Mouse (Mus musculus) heart, postnatal 4 days (tissue): Measurements from ENCODE around the gene Uchl3. TPM values are rescaled to one million over a fixed set of nuclear protein-coding genes. Genes with fewer than 3 reads are reported as not detected.

Experiments used
- DNase-seq: peaks from one replicate; pipeline ENCODE4 v3.0.0; 2021
- total RNA-seq, 2 experiments: library from RNA; stranded (reverse); gene quantifications; 2 replicates each; pipeline ENCODE4 v1.2.3; 2021

Uchl3 gene
- total RNA-seq, 2 experiments from 2014 or later: 33.9 to 35.3 TPM

GRCm38 (mm10) chr14:101668626-101669025 lies 14.9 kb downstream of the Uchl3 start:
- no peak for DNase-seq

DNA sequence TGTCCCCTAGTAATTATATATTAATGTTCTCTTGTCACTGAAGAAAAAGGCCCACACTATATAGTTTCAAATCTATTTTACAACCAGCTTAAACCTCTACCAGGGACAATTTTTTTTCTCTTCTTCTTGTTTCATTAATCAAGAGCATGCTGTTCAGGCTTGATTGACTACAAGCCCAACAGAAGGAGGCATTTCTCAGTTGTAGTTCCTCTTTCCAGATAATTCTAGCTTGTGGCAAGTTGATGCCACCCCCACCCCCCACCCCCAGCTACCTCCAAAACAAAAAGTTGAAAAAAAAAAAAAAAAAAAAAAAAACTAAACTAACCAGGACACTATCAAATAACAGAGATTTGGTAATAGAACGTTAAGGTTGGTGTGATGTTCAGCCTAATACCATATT lies 18.5 kb downstream of the Uchl3 start:
- no peak for DNase-seq

GRCm38 (mm10) chr14:101687696-101688095 lies 33.9 kb downstream of the Uchl3 start:
- DNase-seq: no peak

DNA sequence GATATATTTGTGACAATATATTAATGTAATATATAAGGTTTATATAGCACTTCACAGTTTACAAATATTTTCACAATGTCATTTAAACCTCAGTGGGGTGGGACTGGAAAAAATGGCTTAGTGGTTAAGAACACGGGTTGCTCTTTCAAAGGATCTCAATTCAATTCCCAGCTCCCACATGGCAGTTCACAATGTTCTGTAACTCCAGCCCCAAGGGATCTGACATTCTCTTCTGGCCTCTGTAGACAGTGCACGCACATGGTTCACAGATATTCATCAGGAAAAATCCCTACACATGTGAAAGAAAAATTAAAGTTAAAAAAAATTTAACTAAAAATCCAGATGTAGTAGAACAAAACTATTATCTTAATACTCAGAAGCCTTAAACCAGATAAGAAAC lies 34.6 kb downstream of the Uchl3 start:
- no peak for DNase-seq

- DNase-seq: no peak
Measured at GRCm38 (mm10) chr14:101704479-101704878, 50.7 kb downstream of the Uchl3 start.

- DNase-seq: no peak
Measured at GRCm38 (mm10) chr14:101707088-101707487, 53.3 kb downstream of the Uchl3 start.

DNA sequence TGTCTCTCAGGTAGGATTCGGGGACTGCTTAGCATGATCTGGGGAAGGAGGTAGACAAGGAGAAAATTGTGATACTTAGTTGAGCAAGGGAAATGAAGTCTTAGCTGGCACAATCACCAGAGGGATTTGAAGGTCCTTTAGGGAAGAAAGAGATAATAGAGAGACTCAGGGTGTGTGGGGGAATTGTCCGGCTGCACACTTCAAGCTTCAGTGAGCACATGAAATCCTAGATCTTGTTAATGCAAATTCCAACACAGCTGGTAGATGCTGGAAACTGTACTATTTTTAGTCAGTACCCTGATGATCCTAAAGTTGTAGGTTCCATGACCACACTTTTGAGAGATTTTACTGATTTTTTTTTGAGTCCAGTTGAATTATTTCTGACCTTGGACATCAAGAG lies 60.6 kb downstream of the Uchl3 start:
- no peak for DNase-seq

- peak; percentile 72 for DNase-seq
Measured at GRCm38 (mm10) chr14:101729237-101729971, 75.6 kb downstream of the Uchl3 start, which contains the start of the genes Gm9922 and Lmo7. TSS of gene Gm9922 (minus strand) at chr14:101729814. TSS of gene Lmo7 (plus strand) at chr14:101729957.

DNA sequence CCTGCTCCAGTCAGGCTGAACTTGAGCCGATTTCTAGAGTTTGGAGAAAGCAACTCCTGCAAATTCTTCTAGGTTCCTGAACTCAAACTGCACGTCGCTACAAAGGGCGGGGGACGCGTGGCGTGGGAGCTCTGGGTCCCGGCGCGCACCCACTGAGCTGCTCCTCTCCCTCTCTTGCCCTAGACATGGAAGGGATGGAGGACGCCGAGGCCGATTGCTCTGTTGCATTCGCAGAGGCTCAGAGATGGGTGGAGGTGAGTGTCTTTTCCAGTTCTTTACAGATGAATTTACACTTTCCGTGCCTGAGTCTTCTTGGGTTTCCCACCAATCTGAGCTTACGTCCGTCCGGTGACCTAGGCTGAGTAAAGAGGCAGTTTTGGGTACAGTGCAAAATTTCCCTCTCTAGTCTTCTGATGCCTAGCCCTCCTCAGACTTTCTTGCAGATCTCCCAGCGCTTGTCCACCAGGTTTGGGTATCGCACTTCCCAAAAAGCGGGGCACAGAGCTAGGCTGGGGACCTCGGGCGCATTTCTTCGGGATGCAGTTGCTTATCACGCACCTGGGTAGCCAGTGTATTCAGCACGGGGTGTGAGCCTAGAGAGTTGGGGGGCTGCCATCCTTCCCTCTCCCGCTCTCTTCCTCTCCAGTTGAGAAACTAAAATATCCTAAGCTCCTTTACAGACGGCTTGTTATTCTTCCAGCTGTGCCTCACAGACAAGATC lies 76.4 kb downstream of the Uchl3 start:
- no peak for DNase-seq

DNA sequence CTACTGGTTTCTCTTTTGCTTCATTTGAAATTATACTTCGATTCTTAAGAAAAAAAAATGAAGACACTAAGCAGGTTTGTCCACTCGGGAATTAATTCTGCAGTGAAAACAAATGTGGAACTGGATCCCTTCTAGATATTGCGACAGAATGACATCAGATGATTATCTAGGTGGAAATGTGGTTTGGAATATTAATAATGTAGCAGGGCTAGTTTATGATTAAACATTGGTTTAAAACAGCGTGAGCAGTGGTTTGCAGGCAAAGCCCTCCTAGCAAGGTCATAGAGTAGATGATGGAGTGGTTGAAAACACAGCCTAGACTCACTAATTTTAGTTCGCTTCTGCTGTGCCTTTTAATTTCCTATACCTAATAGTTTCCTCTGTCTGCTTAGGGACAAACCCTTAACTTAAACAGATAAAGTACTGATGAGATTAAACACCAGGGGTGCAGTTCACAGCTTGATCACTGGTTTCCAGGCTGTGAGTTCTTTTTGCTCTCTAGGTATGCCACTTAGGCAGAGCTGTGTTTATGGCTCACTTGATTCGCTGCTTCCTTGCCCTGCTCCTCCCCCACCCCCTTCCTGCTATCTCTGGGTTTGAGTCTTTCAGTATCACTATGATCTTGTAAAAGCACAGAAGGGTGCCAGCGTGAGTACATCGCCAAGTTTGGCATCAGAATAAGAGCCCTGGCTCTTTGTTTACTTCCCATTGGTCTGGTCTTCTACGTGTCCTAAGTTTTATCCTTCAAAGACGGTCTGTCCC lies 80.0 kb downstream of the Uchl3 start:
- DNase-seq: no peak

DNA sequence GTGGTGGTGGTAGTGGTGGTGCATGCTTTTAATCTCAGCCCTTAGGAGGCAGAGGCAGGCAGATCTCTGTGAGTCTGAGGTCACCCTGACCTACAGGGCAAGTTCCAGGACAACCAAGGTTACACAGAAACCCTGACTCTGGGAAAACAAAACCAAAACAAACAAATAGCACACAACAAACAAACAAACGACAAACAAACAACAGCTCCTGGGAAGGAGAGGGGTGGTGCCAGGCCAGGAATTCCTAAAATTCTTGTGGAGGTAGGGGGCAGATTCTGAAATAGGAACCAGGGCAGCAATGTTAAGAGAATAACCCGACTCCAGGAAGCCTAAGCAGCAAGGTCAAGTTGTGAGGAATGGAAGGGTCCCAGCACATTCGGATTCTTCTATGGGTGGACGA lies 83.7 kb downstream of the Uchl3 start:
- DNase-seq: no peak

Other genes starting within 250 kb of the Uchl3 start
- 10 to 100 TPM; 36.8 to 39.9 TPM for gene Tbc1d4, start 44.8 kb upstream of the Uchl3 start, total RNA-seq
- gene Commd6, start 13.3 kb upstream of the Uchl3 start, total RNA-seq: 10 to 100 TPM; 35.0 to 37.7 TPM
- gene Gm9922, start 75.8 kb downstream of the Uchl3 start, total RNA-seq: 1 to 10 TPM; 1.7 TPM
- gene Lmo7, start 76.0 kb downstream of the Uchl3 start, total RNA-seq: 100 to 1,000 TPM; 490 to 502 TPM